ENCODE assay signal across 13 mouse cellular contexts in the genomic region with DNA sequence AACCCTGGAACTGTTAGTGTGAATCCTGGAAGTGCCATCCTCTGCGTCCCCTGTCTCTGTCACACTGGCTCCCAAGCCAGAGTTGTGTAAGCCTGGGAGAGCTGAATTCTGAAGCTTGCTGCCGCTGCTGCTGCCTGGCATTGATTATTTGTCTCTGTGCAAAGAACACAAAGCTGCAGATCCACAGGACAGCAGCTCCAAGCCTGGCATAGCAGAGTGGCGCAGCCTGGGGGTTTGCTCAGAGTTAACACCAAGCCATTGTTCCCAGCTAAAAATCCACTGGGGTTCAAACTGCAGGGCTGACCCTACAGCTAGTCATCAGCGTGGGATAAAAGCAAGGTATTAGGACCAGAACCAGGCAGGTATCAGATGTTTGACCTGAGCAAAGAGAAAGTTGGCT.
DNase-seq lines count a peak whose midpoint lies in the region; ATAC-seq and TF ChIP-seq lines count a peak whose summit lies in the region.
"Had no signal": no experiment of that assay in that cellular context is flagged by ENCODE, and none has a peak within 500 bp of the region (broad histone marks: within the 10 kb centered on the region; RNA-seq: fewer than 3 reads in every experiment).

No protein-coding gene starts in this region.

- TF ChIP-seq CTCF in midbrain, postnatal 0 days (IDR thresholded peaks at IDR 0.05) = no peak
- no peak for TF ChIP-seq CTCF in hindbrain, postnatal 0 days (IDR thresholded peaks at IDR 0.05; ENCODE audit: low read depth)

- H3K4me2 ChIP-seq in hindbrain, embryonic 12.5 days (replicated peaks) = no peak overlapping the region
- H3K4me2 ChIP-seq in hindbrain, embryonic 14.5 days (replicated peaks) = no peak overlapping the region
- no peak overlapping the region for H3K4me2 ChIP-seq in midbrain, embryonic 11.5 days
- H3K4me2 ChIP-seq in midbrain, postnatal 0 days (ENCODE audit: low read depth, low read length, poor library complexity, severe bottlenecking) = no peak overlapping the region
- H3K4me2 ChIP-seq in hindbrain, postnatal 0 days (ENCODE audit: low read depth, low read length) = no peak overlapping the region
- H3K4me2 ChIP-seq: heart, embryonic 12.5 days; liver, embryonic 11.5 days; stomach, embryonic 15.5 days had no signal

- ATAC-seq in hindbrain, embryonic 12.5 days (ENCODE audit: low FRiP score) = peak; percentile 20; the same call in 1 of the 2 replicates
- ATAC-seq in hindbrain, embryonic 14.5 days (ENCODE audit: low FRiP score) = no peak
- peak; percentile 38 for ATAC-seq in midbrain, embryonic 11.5 days (ENCODE audit: low FRiP score)
- no peak for ATAC-seq in midbrain, postnatal 0 days (ENCODE audit: low FRiP score)
- ATAC-seq in hindbrain, postnatal 0 days = peak; percentile 25; the same call in 1 of the 2 replicates
- no peak for ATAC-seq in megakaryocyte-erythroid progenitor cell, adult 5-6 weeks (replicated peaks; ENCODE audit: low FRiP score, low TSS enrichment, poor library complexity, severe bottlenecking)

- DNase-seq in hindbrain, embryonic 14.5 days (ENCODE audit: low spot score) = no peak
- DNase-seq in midbrain, embryonic 11.5 days (ENCODE audit: low spot score, missing footprints) = peak; percentile 83
- DNase-seq in midbrain, postnatal 0 days (ENCODE audit: low spot score) = no peak
- DNase-seq in hindbrain, postnatal 0 days (ENCODE audit: low spot score) = no peak
- DNase-seq in urinary bladder, postnatal 14 days (ENCODE audit: low spot score) = no peak

- H3K36me3 ChIP-seq in hindbrain, embryonic 12.5 days = no peaks in the 10 kb centered on the region
- H3K36me3 ChIP-seq in hindbrain, embryonic 14.5 days (replicated peaks; ENCODE audit: control insufficient read depth, insufficient read depth) = no peaks in the 10 kb centered on the region
- H3K36me3 ChIP-seq in midbrain, embryonic 11.5 days (ENCODE audit: control insufficient read depth, insufficient read depth, low read length) = no peaks in the 10 kb centered on the region
- H3K36me3 ChIP-seq in midbrain, postnatal 0 days (ENCODE audit: insufficient read depth, low read length) = no peaks in the 10 kb centered on the region
- H3K36me3 ChIP-seq in hindbrain, postnatal 0 days (ENCODE audit: insufficient read depth, low read length) = no peaks in the 10 kb centered on the region
- H3K36me3 ChIP-seq: heart, embryonic 12.5 days; neural tube, embryonic 13.5 days; stomach, embryonic 15.5 days had no signal

- H3K9ac ChIP-seq in hindbrain, embryonic 12.5 days = no peak overlapping the region
- H3K9ac ChIP-seq in hindbrain, embryonic 14.5 days = no peak overlapping the region
- H3K9ac ChIP-seq in midbrain, embryonic 11.5 days (ENCODE audit: low read length) = no peak overlapping the region
- H3K9ac ChIP-seq in midbrain, postnatal 0 days (replicated peaks; ENCODE audit: low read length, poor library complexity, severe bottlenecking) = no peak overlapping the region
- no peak overlapping the region for H3K9ac ChIP-seq in hindbrain, postnatal 0 days (replicated peaks; ENCODE audit: low read length)
- H3K9ac ChIP-seq: heart, embryonic 12.5 days; lung, embryonic 14.5 days; neural tube, embryonic 13.5 days; stomach, embryonic 15.5 days had no signal

- no peak overlapping the region for H3K4me3 ChIP-seq in hindbrain, embryonic 12.5 days
- H3K4me3 ChIP-seq in hindbrain, embryonic 14.5 days (replicated peaks; ENCODE audit: low read length) = no peak overlapping the region
- no peak overlapping the region for H3K4me3 ChIP-seq in midbrain, embryonic 11.5 days (ENCODE audit: low read depth, low read length)
- no peak overlapping the region for H3K4me3 ChIP-seq in midbrain, postnatal 0 days (ENCODE audit: low read depth, low read length)
- no peak overlapping the region for H3K4me3 ChIP-seq in hindbrain, postnatal 0 days (ENCODE audit: low read length)
- H3K4me3 ChIP-seq: heart, embryonic 12.5 days; neural tube, embryonic 13.5 days; stomach, embryonic 15.5 days had no signal

- peaks cover 12% of the 10 kb centered on the region for H3K4me1 ChIP-seq in hindbrain, embryonic 12.5 days
- peaks cover 10% of the 10 kb centered on the region; the same call in 1 of the 2 replicates for H3K4me1 ChIP-seq in hindbrain, embryonic 14.5 days (replicated peaks; ENCODE audit: control insufficient read depth, insufficient read depth, low read length)
- peaks cover 5% of the 10 kb centered on the region for H3K4me1 ChIP-seq in midbrain, embryonic 11.5 days (ENCODE audit: control insufficient read depth, insufficient read depth, low read length)
- no peaks in the 10 kb centered on the region for H3K4me1 ChIP-seq in midbrain, postnatal 0 days (ENCODE audit: insufficient read depth, low read length)
- H3K4me1 ChIP-seq in hindbrain, postnatal 0 days (ENCODE audit: insufficient read depth, low read length) = 0 out of 2 replicates have a peak, but pooled peaks cover 5% of the 10 kb centered on the region

- H3K9me3 ChIP-seq in hindbrain, embryonic 12.5 days (replicated peaks) = no peaks in the 10 kb centered on the region
- no peaks in the 10 kb centered on the region for H3K9me3 ChIP-seq in hindbrain, embryonic 14.5 days (ENCODE audit: control insufficient read depth, low read length)
- no peaks in the 10 kb centered on the region for H3K9me3 ChIP-seq in midbrain, embryonic 11.5 days (ENCODE audit: control insufficient read depth, low read length)
- H3K9me3 ChIP-seq in midbrain, postnatal 0 days (ENCODE audit: low read length) = no peaks in the 10 kb centered on the region
- no peaks in the 10 kb centered on the region for H3K9me3 ChIP-seq in hindbrain, postnatal 0 days (ENCODE audit: low read length)
- H3K9me3 ChIP-seq: heart, embryonic 12.5 days; neural tube, embryonic 13.5 days; stomach, embryonic 15.5 days had no signal

- no peaks in the 10 kb centered on the region for H3K27me3 ChIP-seq in hindbrain, embryonic 12.5 days
- H3K27me3 ChIP-seq in hindbrain, embryonic 14.5 days (ENCODE audit: control insufficient read depth, insufficient read depth, low read length) = no peaks in the 10 kb centered on the region
- no peaks in the 10 kb centered on the region for H3K27me3 ChIP-seq in midbrain, embryonic 11.5 days (ENCODE audit: control insufficient read depth, insufficient read depth, low read length)
- no peaks in the 10 kb centered on the region for H3K27me3 ChIP-seq in midbrain, postnatal 0 days (ENCODE audit: insufficient read depth, low read length)
- no peaks in the 10 kb centered on the region for H3K27me3 ChIP-seq in hindbrain, postnatal 0 days (ENCODE audit: insufficient read depth, low read length)
- H3K27me3 ChIP-seq: neural tube, embryonic 13.5 days; stomach, embryonic 15.5 days had no signal

- H3K27ac ChIP-seq in hindbrain, embryonic 12.5 days = no peak overlapping the region
- no peak overlapping the region for H3K27ac ChIP-seq in hindbrain, embryonic 14.5 days
- no peak overlapping the region for H3K27ac ChIP-seq in midbrain, embryonic 11.5 days (ENCODE audit: low read depth, low read length)
- no peak overlapping the region for H3K27ac ChIP-seq in midbrain, postnatal 0 days (ENCODE audit: low read depth, low read length)
- H3K27ac ChIP-seq in hindbrain, postnatal 0 days = no peak overlapping the region
- H3K27ac ChIP-seq: macrophage; stomach, embryonic 15.5 days had no signal

- 58% methylated on average over 4 of the region's 4 CpGs for WGBS in hindbrain, embryonic 12.5 days
- 55% methylated on average over 4 of the region's 4 CpGs for WGBS in hindbrain, embryonic 14.5 days
- 66% methylated on average over 4 of the region's 4 CpGs for WGBS in midbrain, embryonic 11.5 days
- WGBS in midbrain, postnatal 0 days = 52% methylated on average over 4 of the region's 4 CpGs
- 43% methylated on average over 4 of the region's 4 CpGs for WGBS in hindbrain, postnatal 0 days

Comparison
In these comparisons a context has a peak if more than half of its experiments do, and no peak if none do; other contexts are left out.
1. ATAC-seq: peak in hindbrain, embryonic 12.5 days (single experiment), midbrain, embryonic 11.5 days (single experiment) and hindbrain, postnatal 0 days (single experiment); none in hindbrain, embryonic 14.5 days (single experiment), midbrain, postnatal 0 days (single experiment) and megakaryocyte-erythroid progenitor cell, adult 5-6 weeks (single experiment).